Mouse (Mus musculus): ENCODE measurements around the gene Scg3.
A peak's percentile ranks its signal among the peaks of the same experiment; 100 is the strongest.
"Not testable (repeated sequence)": the region's sequence is repeated elsewhere in the genome, so short reads cannot be mapped to it uniquely, and the experiment has no call there.

Gene Scg3

GRCm38 (mm10) chr9:75683426-75684191 lies at the start of gene Scg3:
TSS of gene Scg3 (minus strand) at chr9:75684056.
- DNase-seq (ENCODE audit: low spot score in 2 of 2): peak; percentile 95 to 96

- DNase-seq (ENCODE audit: low spot score in 2 of 2): peak; percentile 29 to 37
Observed at GRCm38 (mm10) chr9:75719952-75720687, 36.3 kb upstream of the Scg3 start.

- no peak for DNase-seq (ENCODE audit: low spot score in 2 of 2)
Observed at GRCm38 (mm10) chr9:75719481-75719880, 35.6 kb upstream of the Scg3 start.

- peak in 1 of 2 experiments; percentile 19 for DNase-seq (ENCODE audit: low spot score in 2 of 2)
Observed at GRCm38 (mm10) chr9:75684772-75685171, 916 bp upstream of the Scg3 start.

- no peak for DNase-seq (ENCODE audit: low spot score in 2 of 2)
Observed at GRCm38 (mm10) chr9:75684292-75684691, 436 bp upstream of the Scg3 start.

GRCm38 (mm10) chr9:75680606-75681005 lies 3.2 kb downstream of the Scg3 start:
- DNase-seq (ENCODE audit: low spot score in 2 of 2): peak in 1 of 2 experiments; percentile 19

- DNase-seq (ENCODE audit: low spot score in 2 of 2): no peak
Observed at GRCm38 (mm10) chr9:75679629-75680028, 4.2 kb downstream of the Scg3 start.

- DNase-seq (ENCODE audit: low spot score in 2 of 2): no peak
Observed at GRCm38 (mm10) chr9:75678341-75678740, 5.5 kb downstream of the Scg3 start.

- DNase-seq (ENCODE audit: low spot score in 2 of 2): peak; percentile 58 to 74
Observed at GRCm38 (mm10) chr9:75676226-75676625, 7.6 kb downstream of the Scg3 start.

GRCm38 (mm10) chr9:75672769-75673168 lies 11.1 kb downstream of the Scg3 start:
- no peak for DNase-seq (ENCODE audit: low spot score in 2 of 2)

GRCm38 (mm10) chr9:75666612-75667011 lies 17.2 kb downstream of the Scg3 start:
- no peak for DNase-seq (ENCODE audit: low spot score in 2 of 2)

GRCm38 (mm10) chr9:75665364-75665763 lies 18.5 kb downstream of the Scg3 start:
- no peak for DNase-seq (ENCODE audit: low spot score in 2 of 2)

GRCm38 (mm10) chr9:75660917-75661316 lies 22.9 kb downstream of the Scg3 start:
- DNase-seq (ENCODE audit: low spot score in 2 of 2): peak; percentile 62 to 82

- DNase-seq (ENCODE audit: low spot score in 2 of 2): not testable (repeated sequence)
Observed at GRCm38 (mm10) chr9:75656456-75656855, 27.4 kb downstream of the Scg3 start.

GRCm38 (mm10) chr9:75653981-75654911 lies 29.6 kb downstream of the Scg3 start:
- DNase-seq (ENCODE audit: low spot score in 2 of 2): no peak

GRCm38 (mm10) chr9:75645405-75645804 lies 38.5 kb downstream of the Scg3 start:
- no peak for DNase-seq (ENCODE audit: low spot score in 2 of 2)

- no peak for DNase-seq (ENCODE audit: low spot score in 2 of 2)
Observed at GRCm38 (mm10) chr9:75634226-75634625, 49.6 kb downstream of the Scg3 start.

GRCm38 (mm10) chr9:75633603-75634002 lies 50.3 kb downstream of the Scg3 start:
- DNase-seq (ENCODE audit: low spot score in 2 of 2): no peak

GRCm38 (mm10) chr9:75632902-75633301 lies 51.0 kb downstream of the Scg3 start:
- DNase-seq (ENCODE audit: low spot score in 2 of 2): no peak

- DNase-seq (ENCODE audit: low spot score in 2 of 2): no peak
Observed at GRCm38 (mm10) chr9:75632111-75632510, 51.7 kb downstream of the Scg3 start.

GRCm38 (mm10) chr9:75630823-75631454 lies 52.9 kb downstream of the Scg3 start:
- no peak for DNase-seq (ENCODE audit: low spot score in 2 of 2)

GRCm38 (mm10) chr9:75626308-75626604 lies 57.6 kb downstream of the Scg3 start:
- no peak for DNase-seq (ENCODE audit: low spot score in 2 of 2)

All from right cerebral cortex, postnatal 36 days (tissue).